Mouse (Mus musculus) C2C12 (cell line): ENCODE results near the gene Tnfrsf8.

Experiments
- CTCF ChIP-seq: IDR thresholded peaks from one replicate; pipeline ENCODE4 v1.5.1; 2011; ENCODE audit not compliant: control insufficient read depth, insufficient read depth, insufficient read length
- FOSL1 ChIP-seq: IDR thresholded peaks from one replicate; pipeline ENCODE4 v1.8.0; 2011; ENCODE audit warnings: mild to moderate bottlenecking, low read length; ENCODE audit not compliant: poor library complexity, insufficient read depth, severe bottlenecking
- MYOG ChIP-seq: IDR thresholded peaks from one replicate; pipeline ENCODE4 v1.6.1; 2011; ENCODE audit not compliant: control insufficient read depth, insufficient read length; ENCODE audit errors: extremely low read depth

DNA sequence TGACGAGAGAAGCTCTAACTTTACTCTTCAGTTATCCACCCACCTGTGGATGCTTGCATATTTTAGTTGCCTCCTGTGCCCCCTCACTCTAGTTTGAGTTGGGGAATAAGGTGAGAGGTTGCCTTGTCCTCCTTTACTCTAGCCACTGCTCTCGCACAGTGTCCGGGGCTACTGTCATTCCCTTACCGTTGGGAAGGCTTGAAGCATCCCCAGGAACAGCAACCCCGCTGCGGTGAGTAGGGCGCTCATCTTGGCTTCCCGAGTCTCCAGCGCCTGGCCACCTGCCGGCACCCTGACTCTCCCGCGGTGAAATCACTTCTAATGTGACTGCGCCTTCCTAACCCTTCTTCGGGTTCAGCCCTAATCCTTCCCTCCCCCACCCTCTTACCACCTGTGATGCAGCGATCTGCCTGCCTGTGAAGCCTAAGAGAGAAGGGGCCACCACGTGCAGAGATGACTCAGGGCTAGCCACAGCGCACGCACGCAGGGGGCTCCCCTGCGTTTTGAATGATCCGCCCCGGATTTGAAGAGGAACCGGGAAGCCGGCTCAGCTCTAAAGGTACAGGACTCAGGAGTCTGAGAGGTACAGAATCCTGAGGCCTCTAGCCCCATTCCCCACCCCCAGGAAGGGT is at the start of gene Tnfrsf8:
- TF ChIP-seq MYOG (no peak), CTCF (no peak), FOSL1 (no peak)
